Mouse (Mus musculus) limb, embryonic 14.5 days (tissue): ENCODE measurements around the gene Crabp2. TPM values are rescaled to one million over a fixed set of nuclear protein-coding genes. Genes with fewer than 3 reads are reported as not detected.

ENCODE experiments used
- ATAC-seq: fragments of 200-750 bp; cut with Nextera tagmentation; 2 replicates; pipeline ENCODE4 v1.8.0; 2017; ENCODE audit warnings: low read depth, moderate number of reproducible peaks, moderate TSS enrichment; ENCODE audit not compliant: low FRiP score
- DNase-seq: peaks from one replicate; pipeline ENCODE4 v3.0.0-alpha.2; 2015; ENCODE audit warnings: low spot score
- H3K27ac ChIP-seq: fragments of 300-500 bp; sonication (generic); replicated peaks from 2 replicates; pipeline ENCODE4 v1.5.1; 2014; ENCODE audit warnings: low read depth, mild to moderate bottlenecking, low read length, moderate library complexity, mixed read lengths
- H3K27me3 ChIP-seq: fragments of 300-500 bp; sonication (generic); 2 replicates; pipeline ENCODE4 v1.6.1; 2014; ENCODE audit warnings: low read length, mixed read lengths; ENCODE audit not compliant: control insufficient read depth, insufficient read depth
- H3K36me3 ChIP-seq: fragments of 300-500 bp; sonication (generic); 2 replicates; pipeline ENCODE4 v1.6.1; 2014; ENCODE audit warnings: mild to moderate bottlenecking, low read length, moderate library complexity, mixed read lengths; ENCODE audit not compliant: control insufficient read depth, insufficient read depth
- H3K4me1 ChIP-seq: fragments of 300-500 bp; sonication (generic); 2 replicates; pipeline ENCODE4 v1.6.1; 2014; ENCODE audit warnings: antibody characterized with exemption, low read length, mixed read lengths; ENCODE audit not compliant: control insufficient read depth, insufficient read depth
- H3K4me2 ChIP-seq: fragments of 300-500 bp; sonication (generic); replicated peaks from 2 replicates; pipeline ENCODE4 v1.6.1; 2014; ENCODE audit warnings: low read depth, mild to moderate bottlenecking, low read length, moderate library complexity; ENCODE audit not compliant: severe bottlenecking
- H3K4me3 ChIP-seq: fragments of 300-500 bp; sonication (generic); replicated peaks from 2 replicates; pipeline ENCODE4 v1.5.1; 2014; ENCODE audit warnings: low read length
- H3K9ac ChIP-seq: fragments of 300-500 bp; sonication (generic); 2 replicates; pipeline ENCODE4 v1.6.1; 2014; ENCODE audit warnings: mild to moderate bottlenecking, low read depth, low read length, moderate library complexity; ENCODE audit not compliant: severe bottlenecking
- H3K9me3 ChIP-seq: fragments of 300-500 bp; sonication (generic); 2 replicates; pipeline ENCODE4 v1.6.1; 2016; ENCODE audit warnings: low read length; ENCODE audit not compliant: control insufficient read depth
- POLR2A ChIP-seq: fragments of 200-500 bp; IDR thresholded peaks from 2 replicates; pipeline ENCODE4 v1.8.0; 2012; ENCODE audit warnings: inconsistent platforms, mild to moderate bottlenecking, moderate library complexity, borderline replicate concordance; ENCODE audit not compliant: insufficient read depth, insufficient read length; ENCODE audit errors: extremely low read depth
- WGBS: fragments of 180-500 bp; shearing (Covaris S2); extraction: QIAGEN DNeasy Blood & Tissue Kit; methylation state at CpG from one replicate; pipeline ENCODE4 v1.1.7; 2014; 5-methylcytosine and 5-hydroxymethylcytosine counted together
- polyA plus RNA-seq, 2 experiments: library from polyadenylated mRNA; depleted of rRNA in 1 of 2; stranded (reverse) in 1 of 2; unstranded in 1 of 2; fragments of >200 nt; fragmentation: Nextera tagmentation in 1 of 2; extraction: Ambion mirVana in 1 of 2; gene quantifications; 2 replicates each; pipeline versions ENCODE4 v1.2.1 to v1.2.3; 2012 to 2014

Crabp2 gene
- polyA plus RNA-seq, 2 experiments, result 192 to 267 TPM

DNA sequence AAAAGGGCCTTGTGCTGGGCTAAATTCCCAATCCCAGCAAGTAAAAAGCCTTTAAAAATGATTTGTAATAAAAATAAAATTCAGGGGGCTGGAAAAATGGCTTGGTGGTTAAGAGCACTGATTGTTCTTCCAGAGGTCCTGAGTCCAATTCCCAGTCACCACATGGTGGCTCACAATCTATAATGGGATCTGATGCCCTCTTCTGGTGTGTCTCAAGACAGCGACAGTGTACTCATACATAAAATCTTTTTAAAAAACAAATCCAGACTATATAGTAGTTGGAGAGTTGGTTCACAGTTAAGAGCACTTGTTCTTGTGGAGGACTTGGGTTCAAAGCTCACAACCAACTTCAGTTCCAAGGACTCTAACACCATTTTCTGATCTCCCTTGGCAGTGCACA lies 31.5 kb upstream of the Crabp2 start:
- 100% methylated on average over 1 of the region's 1 CpGs for WGBS
- Histone ChIP-seq H3K27me3 (no peaks in the 10 kb centered on the region), H3K4me3 (no peak overlapping the region), H3K9me3 (no peaks in the 10 kb centered on the region), H3K4me2 (no peak overlapping the region), H3K9ac (no peak overlapping the region), H3K4me1 (peaks cover 4% of the 10 kb centered on the region; the same call in 1 of the 2 replicates), H3K36me3 (peaks cover 44% of the 10 kb centered on the region), H3K27ac (no peak overlapping the region)
- DNase-seq, result no peak
- ATAC-seq, result no peak
- TF ChIP-seq POLR2A, result no peak

DNA sequence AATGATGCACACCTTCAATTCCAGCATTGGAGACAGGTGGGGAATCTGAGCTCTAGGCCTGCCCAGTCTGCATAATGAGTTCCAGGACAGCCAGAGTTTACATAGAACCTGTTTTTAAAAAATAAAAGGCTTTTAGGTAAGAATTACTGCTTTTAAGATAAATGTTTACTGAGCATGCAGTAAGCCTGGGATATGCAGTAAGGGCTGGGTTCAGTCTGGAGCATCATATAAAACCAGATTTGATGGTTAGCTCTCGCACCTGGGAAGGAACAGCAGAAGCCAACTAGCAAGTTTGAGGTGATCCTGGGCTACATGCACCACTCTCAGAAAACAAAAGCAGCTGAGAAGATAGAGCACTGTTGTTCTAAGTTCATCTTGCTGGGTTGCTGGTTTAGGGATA lies 29.9 kb upstream of the Crabp2 start:
- Histone ChIP-seq H3K27me3 (no peaks in the 10 kb centered on the region), H3K36me3 (peaks cover 52% of the 10 kb centered on the region), H3K27ac (no peak overlapping the region), H3K9me3 (no peaks in the 10 kb centered on the region), H3K4me1 (peaks cover 4% of the 10 kb centered on the region; the same call in 1 of the 2 replicates), H3K4me2 (no peak overlapping the region), H3K9ac (no peak overlapping the region), H3K4me3 (no peak overlapping the region)
- WGBS, result 96% methylated on average over 1 of the region's 1 CpGs
- no peak for ATAC-seq
- DNase-seq, result no peak
- no peak for TF ChIP-seq POLR2A

DNA sequence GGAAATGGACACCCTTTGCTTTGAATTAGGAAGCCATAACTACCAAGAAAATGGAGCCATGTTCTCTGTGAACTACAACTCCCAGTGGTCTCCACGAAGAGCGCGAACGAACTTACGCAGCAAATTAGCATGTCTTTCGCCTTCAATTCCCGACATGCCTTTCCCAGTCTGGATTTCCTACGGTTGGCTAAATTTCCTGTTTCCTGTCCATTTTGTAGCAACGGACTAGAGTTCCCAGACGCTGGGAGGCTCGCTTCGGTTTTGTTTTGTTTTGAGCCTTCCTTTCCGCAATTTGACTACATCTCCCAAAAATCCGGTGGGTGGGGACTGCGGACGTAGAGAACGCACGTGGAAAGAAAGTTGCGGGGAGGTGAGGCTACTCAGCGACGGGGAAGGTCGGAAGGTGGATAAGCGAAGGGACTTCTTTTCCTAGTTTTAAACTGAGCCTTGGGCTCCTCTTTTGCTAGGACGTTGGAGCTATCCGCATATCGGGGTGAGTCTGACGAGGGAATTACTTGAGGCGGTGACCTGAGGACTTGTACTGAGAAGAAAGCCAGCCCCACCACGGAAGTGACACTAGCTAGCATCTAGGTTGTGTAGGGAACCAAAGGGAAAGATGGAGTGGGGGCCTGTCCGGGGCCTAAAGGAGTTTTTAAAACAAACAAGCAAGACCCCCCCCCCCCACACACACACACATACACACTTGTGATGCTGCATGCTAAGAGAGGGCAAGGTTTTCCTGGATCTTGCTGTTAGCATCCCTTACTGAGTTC lies 28.9 kb upstream of the Crabp2 start, which contains the start of gene Mrpl24:
Gene Mrpl24, plus strand, starts transcription at position 171 of the 773 bp plus-strand sequence.
- no peaks in the 10 kb centered on the region for H3K27me3 ChIP-seq
- no peak for TF ChIP-seq POLR2A

DNA sequence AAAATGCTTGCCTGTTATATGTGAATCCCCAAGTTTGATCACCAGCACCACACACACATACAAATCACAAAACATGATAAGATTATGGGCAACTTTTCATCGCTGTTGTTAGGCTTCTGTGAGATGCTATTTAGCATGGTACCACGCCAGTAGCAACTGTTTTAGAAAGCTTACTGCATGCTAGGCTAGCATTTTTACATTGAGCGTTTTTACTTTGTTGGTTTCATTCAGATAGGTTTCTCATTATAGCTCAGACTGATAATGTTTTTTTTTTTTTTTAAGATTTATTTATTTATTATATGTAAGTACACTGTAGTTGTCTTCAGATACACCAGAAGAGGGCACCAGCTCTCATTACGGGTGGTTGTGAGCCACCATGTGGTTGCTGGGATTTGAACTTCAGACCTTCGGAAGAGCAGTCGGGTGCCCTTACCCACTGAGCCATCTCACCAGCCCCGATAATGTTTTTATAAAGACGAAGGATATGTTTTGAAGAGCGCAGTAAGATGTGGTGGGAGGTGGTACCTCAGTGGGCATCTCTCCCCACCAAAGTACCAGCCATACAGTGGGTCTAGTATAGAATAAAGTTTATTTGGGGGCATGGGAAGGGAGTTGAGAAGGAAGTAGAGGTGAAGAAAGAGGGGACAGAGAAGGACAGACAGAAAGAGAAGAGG lies 28.1 kb upstream of the Crabp2 start:
- 69% methylated on average over 9 of the region's 9 CpGs for WGBS
- Histone ChIP-seq H3K27me3 (no peaks in the 10 kb centered on the region), H3K27ac (no peak overlapping the region), H3K4me1 (peaks cover 4% of the 10 kb centered on the region; the same call in 1 of the 2 replicates), H3K9ac (peak overlapping the region; percentile 74), H3K9me3 (no peaks in the 10 kb centered on the region), H3K4me2 (peak overlapping the region; percentile 79), H3K36me3 (peaks cover 52% of the 10 kb centered on the region), H3K4me3 (peak overlapping the region; percentile 70)
- no peak for ATAC-seq
- no peak for DNase-seq
- no peak for TF ChIP-seq POLR2A

More for the DNA sequence above, 28.9 kb upstream of the Crabp2 start, which contains the start of gene Mrpl24:
- under 1% methylated on average over 30 of the region's 30 CpGs for WGBS
- Histone ChIP-seq H3K9me3 (no peaks in the 10 kb centered on the region), H3K9ac (peak within 1 kb of the TSS; percentile 74), H3K4me1 (peaks cover 4% of the 10 kb centered on the region; the same call in 1 of the 2 replicates), H3K27ac (peak within 1 kb of the TSS; percentile 81), H3K4me2 (peak within 1 kb of the TSS; percentile 79), H3K36me3 (peaks cover 52% of the 10 kb centered on the region), H3K4me3 (peak within 1 kb of the TSS; percentile 70)
- ATAC-seq, result peak; percentile 85
- peak; percentile 93 for DNase-seq

DNA sequence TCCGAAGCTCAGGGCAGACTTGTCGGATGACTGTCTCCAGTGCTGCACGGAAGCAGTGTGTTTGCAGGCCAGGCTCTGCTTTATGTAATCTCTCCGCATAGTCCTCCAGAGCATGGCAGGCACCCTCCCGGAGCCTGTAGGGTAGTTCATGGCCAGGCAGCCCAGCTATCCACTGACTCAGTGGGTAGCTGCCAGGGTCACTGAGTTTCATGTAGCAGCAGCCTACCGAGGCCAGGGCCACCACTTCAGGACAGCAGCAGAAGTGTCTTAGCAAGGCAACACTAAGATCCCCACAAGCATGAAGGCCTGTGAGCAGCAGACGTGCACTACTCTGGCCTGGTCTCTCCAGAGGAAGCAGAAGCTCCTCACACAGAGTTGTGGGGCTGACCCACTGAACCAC lies 23.5 kb upstream of the Crabp2 start:
- Histone ChIP-seq H3K27me3 (no peaks in the 10 kb centered on the region), H3K9ac (no peak overlapping the region), H3K9me3 (no peaks in the 10 kb centered on the region), H3K4me2 (no peak overlapping the region), H3K4me3 (no peak overlapping the region), H3K4me1 (peaks cover 10% of the 10 kb centered on the region), H3K27ac (no peak overlapping the region), H3K36me3 (peaks cover 54% of the 10 kb centered on the region)
- DNase-seq (no peak), ATAC-seq (no peak)
- WGBS, result 93% methylated on average over 7 of the region's 7 CpGs
- no peak for TF ChIP-seq POLR2A
